Mouse (Mus musculus): ENCODE measurements at regions not wholly inside any gene's neighbourhood (a gene's known extent, or its start where the extent isn't known, plus 50 kb on each side); places are given as distances from the start of the nearest gene placed in this dataset.

DNA sequence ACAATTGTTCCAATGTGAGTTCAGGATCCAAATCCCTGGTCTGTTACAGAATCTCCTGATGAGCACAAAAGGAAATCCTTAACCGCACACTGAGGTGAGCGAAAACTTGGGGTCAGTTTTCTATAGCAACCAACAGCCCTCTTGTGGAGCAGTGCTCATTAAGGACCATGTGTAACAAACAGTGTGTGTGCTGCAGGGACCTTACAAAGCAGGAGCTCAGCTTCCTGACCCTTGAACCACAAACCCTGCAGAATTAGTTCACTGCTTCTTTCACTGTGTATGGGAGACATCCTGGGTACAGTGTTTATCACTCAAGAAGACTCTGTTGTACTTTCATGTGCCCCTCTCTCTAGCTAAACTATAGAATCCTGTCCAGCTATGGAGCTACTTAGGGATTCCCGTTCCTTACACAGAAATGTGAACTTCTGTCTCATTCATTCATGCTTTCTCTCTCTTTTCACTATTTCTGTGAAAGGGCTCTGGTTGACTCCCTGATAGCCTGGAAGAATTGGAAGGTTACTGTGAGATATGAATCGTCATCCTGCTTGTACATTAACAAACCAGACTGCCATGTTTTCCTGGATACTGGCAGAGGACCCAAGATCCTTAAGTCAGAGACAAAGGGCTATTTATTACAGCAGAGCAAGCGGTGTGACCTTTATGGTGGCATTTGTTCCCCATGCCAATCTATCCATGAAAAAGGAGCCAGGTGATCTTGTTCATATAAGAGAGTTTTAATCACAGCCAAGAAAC lies 100.5 kb upstream of the Pde3a start:
- no peak for DNase-seq

DNA sequence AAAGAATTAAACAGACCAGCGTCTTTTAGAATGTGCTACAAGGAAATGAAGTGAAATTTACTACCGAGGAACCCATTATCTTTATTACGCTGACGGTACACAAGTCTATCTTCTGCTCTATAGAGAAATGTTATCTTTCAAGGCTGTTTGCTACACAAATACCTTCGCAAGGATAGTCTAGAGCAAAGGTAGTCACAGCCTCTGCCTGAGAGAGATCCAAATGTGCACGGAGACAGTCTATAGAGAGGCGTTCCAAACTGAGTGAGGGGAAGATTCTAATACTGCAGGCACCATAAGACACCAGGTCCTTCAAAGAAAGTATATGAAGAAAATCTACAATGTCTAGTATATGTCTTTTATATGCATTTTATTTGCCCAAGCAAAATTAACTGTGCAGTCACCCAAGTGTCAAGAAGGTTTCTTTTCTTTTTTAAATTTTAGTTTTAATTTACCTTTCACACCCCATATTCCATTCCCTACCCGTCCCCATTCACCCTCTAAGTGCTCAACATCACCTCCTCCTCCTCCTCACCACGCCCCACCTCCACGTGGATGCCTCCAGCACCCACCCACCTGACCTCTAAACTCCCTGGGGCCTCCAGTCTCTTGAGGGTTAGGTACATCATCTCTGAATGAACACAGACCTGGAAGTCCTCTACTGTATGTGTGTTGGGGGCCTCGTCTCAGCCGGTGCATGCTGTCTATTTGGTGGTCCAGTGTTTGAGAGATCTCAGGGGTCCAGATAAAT lies 99.7 kb upstream of the Pde3a start:
- no peak for DNase-seq

DNA sequence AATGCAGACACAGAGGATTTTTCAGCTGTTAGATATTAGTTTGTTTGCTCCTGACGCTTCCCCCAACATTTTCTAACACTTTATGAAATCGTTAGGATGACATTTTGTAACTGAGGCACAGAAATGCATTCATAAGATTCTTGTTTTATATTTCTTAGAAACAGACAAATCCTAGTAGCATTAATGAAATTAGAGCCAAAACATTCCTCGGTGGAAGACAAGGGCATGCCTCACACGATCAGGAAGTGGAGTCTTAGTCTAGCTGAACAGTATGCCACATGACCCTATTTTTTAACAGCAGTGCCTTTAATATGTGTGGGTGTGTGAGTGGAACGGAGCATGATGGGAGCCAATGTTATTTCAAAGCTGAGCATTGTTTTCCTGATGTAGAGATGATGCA lies 89.7 kb upstream of the Pde3a start:
- no peak for DNase-seq

DNA sequence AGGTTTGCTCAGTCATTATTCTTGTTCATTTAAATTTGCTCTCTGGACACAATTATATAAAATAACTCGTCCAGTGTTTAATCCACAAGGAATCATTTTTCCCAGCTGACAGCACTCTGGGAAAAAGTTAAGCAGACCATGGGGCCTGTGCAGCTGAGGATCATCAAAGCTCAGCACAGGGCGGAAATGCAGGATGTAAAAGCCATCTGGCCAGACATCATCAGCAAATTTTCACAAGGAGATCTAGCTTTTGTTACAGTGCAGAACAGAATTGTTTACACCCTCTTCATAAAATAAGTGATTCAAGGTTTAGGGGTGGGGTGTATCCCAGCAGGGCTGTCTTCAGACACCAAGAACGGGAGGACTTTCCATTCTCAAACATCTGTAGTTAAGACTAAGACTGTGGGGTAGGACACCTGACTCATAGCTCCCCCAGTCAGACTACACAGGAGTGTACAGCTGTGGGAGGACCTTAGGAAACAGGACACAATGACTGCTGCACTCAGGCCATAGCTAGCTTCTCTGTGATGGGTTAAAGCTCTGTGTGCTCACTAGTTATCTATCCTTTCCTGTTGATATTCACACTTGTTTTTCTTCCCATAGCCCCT lies 87.3 kb upstream of the Pde3a start:
- DNase-seq = no peak

DNA sequence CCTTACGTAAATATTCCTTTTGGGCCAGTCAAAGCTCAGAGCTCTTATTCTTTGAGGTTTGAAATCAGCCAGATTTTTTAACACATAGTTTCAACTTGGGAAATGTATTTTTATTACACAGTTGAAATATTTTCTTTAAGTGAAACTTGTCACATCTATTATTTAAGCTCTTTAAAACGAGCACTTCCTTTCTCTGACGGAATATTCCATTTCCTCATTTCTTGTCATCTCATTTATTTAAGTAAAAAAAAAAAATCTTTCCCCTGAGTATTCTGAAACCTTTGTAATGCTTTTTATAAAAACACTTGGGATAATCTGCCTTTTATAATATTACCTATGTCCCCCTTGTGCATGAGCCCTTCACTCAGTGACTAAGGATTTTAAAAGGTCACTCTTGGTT lies 81.8 kb upstream of the Pde3a start:
- DNase-seq = no peak

DNA sequence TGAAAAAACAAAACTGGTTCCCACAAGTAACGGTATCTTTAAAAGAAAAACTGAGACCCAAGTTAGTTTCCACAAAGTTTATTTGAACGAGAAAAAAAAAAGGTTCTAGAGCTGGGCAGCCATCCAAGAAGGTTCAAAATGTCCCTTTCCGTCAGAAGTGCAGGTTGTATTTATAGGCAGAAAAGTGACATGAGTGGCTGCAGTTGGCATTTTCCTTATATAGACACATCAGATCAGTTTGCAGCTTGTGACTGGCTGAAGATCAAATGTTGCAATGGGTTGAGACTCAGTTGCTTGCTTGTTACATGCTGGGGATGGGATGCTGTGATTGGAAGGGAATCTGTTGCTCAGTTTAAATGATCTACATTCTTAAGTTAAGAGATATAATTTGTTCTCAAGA lies 80.7 kb upstream of the Pde3a start:
- DNase-seq = peak in 1 of 2 experiments; percentile 8

DNA sequence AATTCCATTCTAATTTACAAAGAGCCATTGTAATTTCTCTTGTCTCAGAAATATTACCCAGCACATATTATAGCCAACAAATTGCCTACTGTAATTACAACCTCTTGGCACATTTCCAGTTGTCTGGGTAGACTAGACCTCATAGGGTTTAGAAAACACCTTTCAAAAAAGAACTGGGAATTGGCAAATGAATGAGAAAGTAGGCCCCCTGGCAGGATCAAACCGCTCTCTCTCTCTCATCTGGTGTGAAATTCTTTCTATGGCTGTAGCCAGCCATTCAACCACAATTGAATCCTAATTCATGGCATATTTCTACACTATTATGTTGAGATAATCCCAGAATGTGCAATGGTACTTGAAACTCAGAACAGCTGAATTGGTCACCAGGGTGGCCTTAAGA lies 65.3 kb upstream of the Pde3a start:
- DNase-seq = no peak

DNA sequence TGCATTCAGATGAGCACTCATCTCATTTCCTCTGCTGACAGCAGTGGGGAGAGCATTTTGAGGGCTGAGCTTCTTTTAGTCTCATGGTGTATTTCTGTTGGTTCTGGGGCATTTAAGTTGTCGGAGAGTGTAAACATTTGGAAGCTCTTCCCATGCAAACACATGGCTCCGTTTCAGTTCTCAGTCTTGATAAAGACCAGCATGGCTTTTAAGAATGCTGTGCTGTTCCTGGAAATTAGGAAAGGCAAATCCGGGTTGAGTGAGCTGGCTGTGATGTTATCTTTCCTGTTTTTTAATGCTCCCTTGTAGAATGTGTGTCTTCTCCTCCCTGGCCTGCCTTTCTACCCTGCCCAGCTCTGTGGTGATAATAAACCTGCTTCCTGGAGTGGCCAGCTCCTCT lies 61.0 kb upstream of the Pde3a start:
- DNase-seq = no peak

DNA sequence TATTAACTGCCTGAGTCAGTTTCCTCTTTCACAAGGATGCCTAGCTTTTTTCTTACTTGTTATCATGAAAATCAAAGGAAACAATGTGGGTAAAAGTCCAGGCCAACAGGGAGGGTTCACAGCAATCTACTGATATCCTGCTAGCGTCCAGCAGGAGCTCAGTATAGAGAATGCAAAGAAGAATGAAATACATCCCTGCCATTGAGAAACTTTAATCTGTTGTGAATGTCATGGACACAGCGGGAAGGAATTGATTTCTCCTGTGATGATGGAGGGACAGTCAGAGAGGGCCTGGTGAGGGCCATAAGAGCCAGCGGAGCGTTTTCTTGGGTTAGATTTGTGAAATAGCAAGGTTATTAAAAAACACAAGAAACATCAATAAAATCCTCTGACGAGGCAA lies 60.0 kb upstream of the Pde3a start:
- DNase-seq = no peak

DNA sequence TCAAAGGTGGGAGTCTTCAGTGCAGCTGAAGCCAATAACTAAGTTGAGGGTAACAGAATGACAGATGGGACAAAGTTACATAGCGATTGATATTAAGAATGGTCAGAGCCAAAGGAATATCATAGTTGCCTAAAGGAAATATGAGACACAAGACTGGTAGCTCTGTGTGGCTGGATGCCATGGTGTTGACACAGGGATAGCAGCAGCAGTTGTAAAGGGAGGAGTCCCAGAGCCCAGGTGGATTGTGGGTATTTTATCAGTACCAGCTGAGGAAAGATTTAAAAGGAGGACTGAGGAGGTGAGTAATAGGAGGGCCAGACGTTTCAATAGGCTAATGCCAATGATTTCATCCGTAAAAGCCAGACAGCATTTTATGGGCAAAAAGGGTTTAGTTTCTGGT lies 59.4 kb upstream of the Pde3a start:
- no peak for DNase-seq

DNA sequence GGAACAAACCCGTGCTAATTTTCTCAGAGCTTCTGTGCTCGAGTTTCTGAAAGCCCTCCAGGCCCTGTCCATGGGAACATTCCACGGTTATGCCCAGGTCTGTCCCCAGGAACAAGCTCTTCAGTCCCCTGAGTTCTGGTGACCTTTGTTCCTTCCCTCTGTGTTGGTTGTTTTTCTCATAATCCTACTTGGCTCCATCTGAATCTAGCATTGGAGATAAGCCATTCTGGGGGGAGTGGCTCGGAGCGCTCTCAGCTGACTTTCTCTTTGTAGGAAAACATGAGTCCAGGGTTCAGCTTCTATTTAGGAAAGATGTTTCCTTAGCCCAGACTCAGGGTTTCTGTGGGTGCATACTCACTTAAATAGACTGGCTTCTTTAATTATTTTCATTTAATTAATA lies 58.7 kb upstream of the Pde3a start:
- no peak for DNase-seq

DNA sequence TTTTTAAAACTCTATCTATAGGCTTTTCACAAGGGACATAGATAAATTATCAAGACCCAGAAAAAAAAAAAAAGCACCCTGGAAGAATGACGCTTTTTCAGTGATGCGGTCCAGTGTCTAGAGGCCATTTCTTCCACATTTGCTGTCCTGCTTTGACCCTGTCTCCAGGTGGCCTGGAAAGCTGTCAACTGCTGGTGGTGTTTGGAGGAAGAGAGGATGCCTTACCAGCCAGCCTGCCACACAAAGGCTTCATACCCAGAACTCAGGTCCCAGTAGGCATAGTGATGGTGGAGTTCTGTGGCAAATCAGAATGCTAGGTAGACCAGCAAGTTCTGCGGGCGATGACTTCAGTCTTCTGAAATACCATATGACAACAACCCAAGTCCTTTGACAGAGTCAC lies 51.6 kb upstream of the Pde3a start:
- DNase-seq = no peak

Data from lung, adult 18-20 months (tissue).